Mouse (Mus musculus): ENCODE results near the gene Ccni. TPM values are rescaled to one million over a fixed set of nuclear protein-coding genes. Genes with fewer than 3 reads are reported as not detected.
A peak's percentile ranks its signal among the peaks of the same experiment; 100 is the strongest.

Gene Ccni
- polyA plus RNA-seq, 1 experiment from 2014 or later, result 142 TPM

- Histone ChIP-seq H3K9me3 (ENCODE audit: control insufficient read depth, low read length) (no peaks in the 10 kb centered on the region), H3K36me3 (ENCODE audit: control insufficient read depth, insufficient read depth, low read length) (no peaks in the 10 kb centered on the region), H3K27me3 (ENCODE audit: control insufficient read depth, insufficient read depth, low read length) (no peaks in the 10 kb centered on the region), H3K27ac (ENCODE audit: low read depth, low read length) (no peak overlapping the region), H3K4me2 (ENCODE audit: low read depth) (no peak overlapping the region), H3K9ac (ENCODE audit: low read length) (no peak overlapping the region), H3K4me3 (ENCODE audit: low read depth, low read length) (no peak overlapping the region), H3K4me1 (ENCODE audit: control insufficient read depth, insufficient read depth, low read length) (peaks cover 11% of the 10 kb centered on the region; the same call in 1 of the 2 replicates)
- 89% methylated on average over 1 of the region's 1 CpGs for WGBS
- ATAC-seq (ENCODE audit: insufficient read depth, low FRiP score, low TSS enrichment) (no peak), DNase-seq (ENCODE audit: low spot score) (no peak)
These were observed 1.3 kb upstream of the Ccni start for GRCm38 (mm10) chr5:93207555-93207954.

GRCm38 (mm10) chr5:93207006-93207348, 682 bp upstream of the Ccni start:
- DNase-seq (ENCODE audit: low spot score), result no peak
- 11% methylated on average over 6 of the region's 6 CpGs for WGBS
- no peaks in the 10 kb centered on the region for H3K27me3 ChIP-seq (ENCODE audit: control insufficient read depth, insufficient read depth, low read length)

GRCm38 (mm10) chr5:93205371-93206108, 755 bp downstream of the Ccni start:
- no peaks in the 10 kb centered on the region for H3K27me3 ChIP-seq (ENCODE audit: control insufficient read depth, insufficient read depth, low read length)
- peak overlapping the region; percentile 85 for H3K27ac ChIP-seq (ENCODE audit: low read depth, low read length)
- peaks cover 11% of the 10 kb centered on the region; the same call in 1 of the 2 replicates for H3K4me1 ChIP-seq (ENCODE audit: control insufficient read depth, insufficient read depth, low read length)
- ATAC-seq (ENCODE audit: insufficient read depth, low FRiP score, low TSS enrichment) (peak; percentile 64), DNase-seq (ENCODE audit: low spot score) (peak; percentile 49)
- H3K9me3 ChIP-seq (ENCODE audit: control insufficient read depth, low read length), result no peaks in the 10 kb centered on the region
- WGBS, result 1% methylated on average over 53 of the region's 63 CpGs
- H3K36me3 ChIP-seq (ENCODE audit: control insufficient read depth, insufficient read depth, low read length), result no peaks in the 10 kb centered on the region
- peak overlapping the region; percentile 96 for H3K4me3 ChIP-seq (ENCODE audit: low read depth, low read length)
- peak overlapping the region; percentile 91 for H3K9ac ChIP-seq (ENCODE audit: low read length)
- peak overlapping the region; percentile 75 for H3K4me2 ChIP-seq (ENCODE audit: low read depth)

More at GRCm38 (mm10) chr5:93207006-93207348, 682 bp upstream of the Ccni start:
- peaks cover 11% of the 10 kb centered on the region; the same call in 1 of the 2 replicates for H3K4me1 ChIP-seq (ENCODE audit: control insufficient read depth, insufficient read depth, low read length)
- peak; percentile 3 for ATAC-seq (ENCODE audit: insufficient read depth, low FRiP score, low TSS enrichment)
- 0 out of 2 replicates have a peak overlapping the region, but pooled peaks have one; percentile 5 for H3K27ac ChIP-seq (ENCODE audit: low read depth, low read length)
- no peaks in the 10 kb centered on the region for H3K9me3 ChIP-seq (ENCODE audit: control insufficient read depth, low read length)
- H3K9ac ChIP-seq (ENCODE audit: low read length), result peak overlapping the region; percentile 35
- peak overlapping the region; percentile 96 for H3K4me3 ChIP-seq (ENCODE audit: low read depth, low read length)
- peak overlapping the region; percentile 39 for H3K4me2 ChIP-seq (ENCODE audit: low read depth)
- no peaks in the 10 kb centered on the region for H3K36me3 ChIP-seq (ENCODE audit: control insufficient read depth, insufficient read depth, low read length)

GRCm38 (mm10) chr5:93201181-93201580, 5.1 kb downstream of the Ccni start:
- no peak overlapping the region for H3K27ac ChIP-seq (ENCODE audit: low read depth, low read length)
- WGBS, result 53% methylated on average over 1 of the region's 1 CpGs
- H3K36me3 ChIP-seq (ENCODE audit: control insufficient read depth, insufficient read depth, low read length), result peaks cover 4% of the 10 kb centered on the region; the same call in 1 of the 2 replicates

GRCm38 (mm10) chr5:93198232-93198631, 8.1 kb downstream of the Ccni start:
- Histone ChIP-seq H3K9me3 (ENCODE audit: control insufficient read depth, low read length) (no peaks in the 10 kb centered on the region), H3K4me2 (ENCODE audit: low read depth) (no peak overlapping the region), H3K4me3 (ENCODE audit: low read depth, low read length) (no peak overlapping the region), H3K27me3 (ENCODE audit: control insufficient read depth, insufficient read depth, low read length) (no peaks in the 10 kb centered on the region), H3K27ac (ENCODE audit: low read depth, low read length) (no peak overlapping the region), H3K36me3 (ENCODE audit: control insufficient read depth, insufficient read depth, low read length) (peaks cover 4% of the 10 kb centered on the region; the same call in 1 of the 2 replicates), H3K9ac (ENCODE audit: low read length) (no peak overlapping the region), H3K4me1 (ENCODE audit: control insufficient read depth, insufficient read depth, low read length) (no peaks in the 10 kb centered on the region)
- no peak for ATAC-seq (ENCODE audit: insufficient read depth, low FRiP score, low TSS enrichment)
- DNase-seq (ENCODE audit: low spot score), result no peak
- 91% methylated on average over 3 of the region's 3 CpGs for WGBS

More at GRCm38 (mm10) chr5:93201181-93201580, 5.1 kb downstream of the Ccni start:
- Histone ChIP-seq H3K4me3 (ENCODE audit: low read depth, low read length) (no peak overlapping the region), H3K4me2 (ENCODE audit: low read depth) (no peak overlapping the region), H3K9me3 (ENCODE audit: control insufficient read depth, low read length) (no peaks in the 10 kb centered on the region), H3K27me3 (ENCODE audit: control insufficient read depth, insufficient read depth, low read length) (no peaks in the 10 kb centered on the region), H3K9ac (ENCODE audit: low read length) (no peak overlapping the region), H3K4me1 (ENCODE audit: control insufficient read depth, insufficient read depth, low read length) (peaks cover 7% of the 10 kb centered on the region; the same call in 1 of the 2 replicates)
- ATAC-seq (ENCODE audit: insufficient read depth, low FRiP score, low TSS enrichment) (no peak), DNase-seq (ENCODE audit: low spot score) (no peak)

- Histone ChIP-seq H3K27ac (ENCODE audit: low read depth, low read length) (no peak overlapping the region), H3K4me2 (ENCODE audit: low read depth) (no peak overlapping the region)
- WGBS, result 93% methylated on average over 5 of the region's 5 CpGs
These were observed 15.9 kb downstream of the Ccni start for GRCm38 (mm10) chr5:93190428-93190827.

GRCm38 (mm10) chr5:93189607-93190006, 16.7 kb downstream of the Ccni start:
- H3K4me1 ChIP-seq (ENCODE audit: control insufficient read depth, insufficient read depth, low read length), result no peaks in the 10 kb centered on the region
- 84% methylated on average over 3 of the region's 3 CpGs for WGBS
- H3K9ac ChIP-seq (ENCODE audit: low read length), result no peak overlapping the region
- ATAC-seq (ENCODE audit: insufficient read depth, low FRiP score, low TSS enrichment) (no peak), DNase-seq (ENCODE audit: low spot score) (no peak)
- no peaks in the 10 kb centered on the region for H3K9me3 ChIP-seq (ENCODE audit: control insufficient read depth, low read length)
- no peak overlapping the region for H3K4me3 ChIP-seq (ENCODE audit: low read depth, low read length)
- peaks cover 7% of the 10 kb centered on the region for H3K36me3 ChIP-seq (ENCODE audit: control insufficient read depth, insufficient read depth, low read length)
- no peak overlapping the region for H3K27ac ChIP-seq (ENCODE audit: low read depth, low read length)
- H3K27me3 ChIP-seq (ENCODE audit: control insufficient read depth, insufficient read depth, low read length), result no peaks in the 10 kb centered on the region
- no peak overlapping the region for H3K4me2 ChIP-seq (ENCODE audit: low read depth)

More at GRCm38 (mm10) chr5:93190428-93190827, 15.9 kb downstream of the Ccni start:
- Histone ChIP-seq H3K4me1 (ENCODE audit: control insufficient read depth, insufficient read depth, low read length) (no peaks in the 10 kb centered on the region), H3K4me3 (ENCODE audit: low read depth, low read length) (no peak overlapping the region), H3K27me3 (ENCODE audit: control insufficient read depth, insufficient read depth, low read length) (no peaks in the 10 kb centered on the region), H3K36me3 (ENCODE audit: control insufficient read depth, insufficient read depth, low read length) (peaks cover 7% of the 10 kb centered on the region), H3K9me3 (ENCODE audit: control insufficient read depth, low read length) (no peaks in the 10 kb centered on the region), H3K9ac (ENCODE audit: low read length) (no peak overlapping the region)
- no peak for ATAC-seq (ENCODE audit: insufficient read depth, low FRiP score, low TSS enrichment)
- DNase-seq (ENCODE audit: low spot score), result no peak

GRCm38 (mm10) chr5:93184548-93184947, 21.7 kb downstream of the Ccni start:
- Histone ChIP-seq H3K9ac (ENCODE audit: low read length) (no peak overlapping the region), H3K27ac (ENCODE audit: low read depth, low read length) (no peak overlapping the region), H3K4me3 (ENCODE audit: low read depth, low read length) (no peak overlapping the region), H3K27me3 (ENCODE audit: control insufficient read depth, insufficient read depth, low read length) (no peaks in the 10 kb centered on the region), H3K4me1 (ENCODE audit: control insufficient read depth, insufficient read depth, low read length) (no peaks in the 10 kb centered on the region), H3K36me3 (ENCODE audit: control insufficient read depth, insufficient read depth, low read length) (peaks cover 9% of the 10 kb centered on the region), H3K9me3 (ENCODE audit: control insufficient read depth, low read length) (no peaks in the 10 kb centered on the region), H3K4me2 (ENCODE audit: low read depth) (no peak overlapping the region)
- DNase-seq (ENCODE audit: low spot score), result no peak
- 91% methylated on average over 6 of the region's 6 CpGs for WGBS
- ATAC-seq (ENCODE audit: insufficient read depth, low FRiP score, low TSS enrichment), result no peak

- Histone ChIP-seq H3K4me3 (ENCODE audit: low read depth, low read length) (no peak overlapping the region), H3K9me3 (ENCODE audit: control insufficient read depth, low read length) (no peaks in the 10 kb centered on the region), H3K27ac (ENCODE audit: low read depth, low read length) (no peak overlapping the region), H3K27me3 (ENCODE audit: control insufficient read depth, insufficient read depth, low read length) (no peaks in the 10 kb centered on the region), H3K36me3 (ENCODE audit: control insufficient read depth, insufficient read depth, low read length) (peaks cover 6% of the 10 kb centered on the region; the same call in 1 of the 2 replicates), H3K9ac (ENCODE audit: low read length) (no peak overlapping the region), H3K4me2 (ENCODE audit: low read depth) (no peak overlapping the region), H3K4me1 (ENCODE audit: control insufficient read depth, insufficient read depth, low read length) (no peaks in the 10 kb centered on the region)
- DNase-seq (ENCODE audit: low spot score) (no peak), ATAC-seq (ENCODE audit: insufficient read depth, low FRiP score, low TSS enrichment) (no peak)
- WGBS, result 87% methylated on average over 6 of the region's 6 CpGs
These were observed 23.0 kb downstream of the Ccni start for GRCm38 (mm10) chr5:93183311-93183710.
